Mouse (Mus musculus) CH12.LX (cell line): ENCODE results near the gene Il17f.

Source experiments
- CHD1 ChIP-seq: IDR thresholded peaks from 2 replicates; pipeline ENCODE4 v1.6.1; 2012; ENCODE audit warnings: low read depth, low read length, improper control_type of control experiment, inconsistent platforms
- CTCF ChIP-seq, 2 experiments: IDR thresholded peaks in 1 of 2; conservative IDR thresholded peaks in 1 of 2; 2 replicates each; pipeline ENCODE4 v1.5.1; 2011 to 2012; ENCODE audit warnings: low read depth in 2 of 2, low read length in 2 of 2, improper control_type of control experiment in 1 of 2, inconsistent platforms in 1 of 2, mild to moderate bottlenecking in 1 of 2, moderate library complexity in 1 of 2
- E2F4 ChIP-seq: IDR thresholded peaks from 2 replicates; pipeline ENCODE4 v1.6.1; 2011; ENCODE audit warnings: low read depth, low read length, improper control_type of control experiment; ENCODE audit not compliant: insufficient replicate concordance
- EP300 ChIP-seq: IDR thresholded peaks from 2 replicates; pipeline ENCODE4 v1.6.1; 2011; ENCODE audit warnings: low read length, improper control_type of control experiment
- HCFC1 ChIP-seq: IDR thresholded peaks from 2 replicates; pipeline ENCODE4 v1.6.1; 2012; ENCODE audit warnings: low read depth, mild to moderate bottlenecking, inconsistent platforms, low read length, improper control_type of control experiment
- MAX ChIP-seq: IDR thresholded peaks from 2 replicates; pipeline ENCODE4 v1.6.1; 2011; ENCODE audit warnings: low read length, improper control_type of control experiment
- PAX5 ChIP-seq: IDR thresholded peaks from 2 replicates; pipeline ENCODE4 v1.6.1; 2012; ENCODE audit warnings: low read length, inconsistent platforms, mixed read lengths
- POLR2A ChIP-seq: IDR thresholded peaks from 2 replicates; pipeline ENCODE4 v1.6.1; 2011; ENCODE audit warnings: low read depth, mild to moderate bottlenecking, improper control_type of control experiment, low read length
- SIN3A ChIP-seq: IDR thresholded peaks from 2 replicates; pipeline ENCODE4 v1.6.1; 2012; ENCODE audit warnings: low read length, improper control_type of control experiment, inconsistent platforms
- TCF12 ChIP-seq: IDR thresholded peaks from 2 replicates; pipeline ENCODE4 v1.6.1; 2014; ENCODE audit warnings: low read depth, mild to moderate bottlenecking, inconsistent platforms, low read length, improper control_type of control experiment
- UBTF ChIP-seq: IDR thresholded peaks from 2 replicates; pipeline ENCODE4 v1.6.1; 2012; ENCODE audit warnings: low read depth, mild to moderate bottlenecking, inconsistent platforms, low read length, improper control_type of control experiment, moderate library complexity
- USF2 ChIP-seq: conservative IDR thresholded peaks from 2 replicates; pipeline ENCODE4 v1.6.1; 2011; ENCODE audit warnings: low read depth, low read length, improper control_type of control experiment
- ZKSCAN1 ChIP-seq: IDR thresholded peaks from 2 replicates; pipeline ENCODE4 v1.6.1; 2012; ENCODE audit warnings: low read depth, inconsistent platforms, low read length, improper control_type of control experiment, borderline replicate concordance

DNA sequence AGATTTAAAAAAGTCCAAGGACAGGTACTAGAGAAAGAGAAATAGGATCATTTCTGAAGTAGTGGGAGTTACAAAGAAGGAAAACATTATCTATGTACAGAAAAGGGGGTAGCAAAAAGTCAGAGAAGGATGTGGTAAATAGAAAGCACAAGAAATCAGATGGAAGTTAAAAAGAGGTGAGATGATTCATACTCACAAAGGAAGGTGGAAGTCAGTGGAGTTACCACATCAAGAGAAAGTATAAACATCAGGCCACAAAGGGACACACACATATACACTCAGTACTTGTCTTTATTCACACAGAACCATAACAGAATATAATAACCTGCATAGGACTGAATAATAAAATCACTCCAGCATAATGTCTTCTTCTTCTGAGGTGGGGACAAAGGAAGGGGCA lies 34.6 kb upstream of the Il17f start:
- TF ChIP-seq POLR2A (no peak), CTCF (conservative IDR thresholded peaks at IDR 0.05 in 1 of 2, IDR thresholded peaks at IDR 0.05 in 1 of 2; ENCODE audit: low read depth in 2 of 2, low read length in 2 of 2) (no peak), ZKSCAN1 (no peak), CHD1 (no peak), HCFC1 (no peak), PAX5 (no peak), SIN3A (no peak), UBTF (no peak), USF2 (no peak), TCF12 (no peak), MAX (no peak), E2F4 (no peak), EP300 (no peak)
